8 mouse cellular contexts compared by ENCODE assay signal in the genomic region with DNA sequence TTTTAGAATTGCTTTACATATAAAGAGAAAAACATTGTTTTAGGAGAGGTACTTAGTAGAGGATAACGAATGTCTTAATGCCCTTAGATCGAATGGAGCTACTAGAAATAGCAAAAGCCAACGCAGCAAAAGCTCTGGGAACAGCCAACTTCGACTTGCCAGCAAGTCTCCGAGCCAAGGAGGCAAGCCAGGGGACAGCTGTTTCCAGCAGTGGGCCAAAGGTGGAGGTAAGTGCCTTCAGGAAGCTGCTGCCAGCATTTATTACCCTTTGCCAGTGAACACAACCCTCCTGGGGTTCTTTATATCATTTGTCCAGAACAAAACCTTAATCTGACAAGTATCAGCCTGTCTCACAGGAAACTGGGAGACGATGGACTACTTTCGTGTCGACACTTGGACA. TPM values are rescaled to one million over a fixed set of nuclear protein-coding genes. Genes with fewer than 3 reads are reported as not detected.
DNase-seq lines count a peak whose midpoint lies in the region; ATAC-seq and TF ChIP-seq lines count a peak whose summit lies in the region.

No protein-coding gene starts in this region.

- no peaks in the 10 kb centered on the region for H3K9me3 ChIP-seq in lung, postnatal 0 days (ENCODE audit: low read length)
- no peaks in the 10 kb centered on the region for H3K9me3 ChIP-seq in forebrain, embryonic 16.5 days (ENCODE audit: control insufficient read depth, low read length)
- H3K9me3 ChIP-seq in midbrain, embryonic 15.5 days, result no peaks in the 10 kb centered on the region

- no peak for TF ChIP-seq CTCF in lung, postnatal 0 days (IDR thresholded peaks at IDR 0.05)

- no peak overlapping the region for H3K27ac ChIP-seq in lung, postnatal 0 days (ENCODE audit: low read length)
- H3K27ac ChIP-seq in forebrain, embryonic 16.5 days (ENCODE audit: low read length), result no peak overlapping the region
- H3K27ac ChIP-seq in midbrain, embryonic 15.5 days, result no peak overlapping the region

- intact Hi-C loops in left cerebral cortex, postnatal 4 days (cut with DNase I), result no loop called here

- no peak for DNase-seq in lung, postnatal 0 days (ENCODE audit: low spot score)
- DNase-seq in lung, postnatal 14 days, result no peak
- peak; percentile 21 for DNase-seq in kidney, adult 18-20 months
- no peak for DNase-seq in cerebellum, adult 11-12 months
- DNase-seq in left cerebral cortex, postnatal 4 days, result no peak
- DNase-seq in spleen, postnatal 10 days (ENCODE audit: low spot score in 2 of 2), result no peak

- H3K4me3 ChIP-seq in lung, postnatal 0 days (ENCODE audit: low read depth, low read length), result peak overlapping the region; percentile 100
- H3K4me3 ChIP-seq in forebrain, embryonic 16.5 days (replicated peaks; ENCODE audit: low read length), result peak overlapping the region; percentile 28
- peak overlapping the region; percentile 68 for H3K4me3 ChIP-seq in midbrain, embryonic 15.5 days

- H3K27me3 ChIP-seq in lung, postnatal 0 days (replicated peaks; ENCODE audit: insufficient read depth, low read length), result no peaks in the 10 kb centered on the region
- H3K27me3 ChIP-seq in forebrain, embryonic 16.5 days (replicated peaks; ENCODE audit: control insufficient read depth, insufficient read depth, low read length), result no peaks in the 10 kb centered on the region
- H3K27me3 ChIP-seq in midbrain, embryonic 15.5 days (replicated peaks), result no peaks in the 10 kb centered on the region

- H3K36me3 ChIP-seq in lung, postnatal 0 days (ENCODE audit: insufficient read depth, low read length), result peaks cover 29% of the 10 kb centered on the region
- peaks cover 22% of the 10 kb centered on the region for H3K36me3 ChIP-seq in forebrain, embryonic 16.5 days (ENCODE audit: control insufficient read depth, insufficient read depth)
- peaks cover 33% of the 10 kb centered on the region for H3K36me3 ChIP-seq in midbrain, embryonic 15.5 days (replicated peaks)

- peak overlapping the region; percentile 69 for H3K4me2 ChIP-seq in lung, postnatal 0 days (replicated peaks; ENCODE audit: low read depth, low read length)
- peak overlapping the region; percentile 55 for H3K4me2 ChIP-seq in forebrain, embryonic 16.5 days (ENCODE audit: low read length)
- peak overlapping the region; percentile 87 for H3K4me2 ChIP-seq in midbrain, embryonic 15.5 days

- 44% methylated on average over 8 of the region's 8 CpGs for WGBS in lung, postnatal 0 days
- WGBS in forebrain, embryonic 16.5 days, result 63% methylated on average over 8 of the region's 8 CpGs
- 82% methylated on average over 8 of the region's 8 CpGs for WGBS in midbrain, embryonic 15.5 days

- 0 out of 2 replicates have a peak overlapping the region, but pooled peaks have one; percentile 99 for H3K9ac ChIP-seq in lung, postnatal 0 days (replicated peaks; ENCODE audit: low read depth)
- peak overlapping the region; percentile 12; the same call in 1 of the 2 replicates for H3K9ac ChIP-seq in forebrain, embryonic 16.5 days (replicated peaks; ENCODE audit: low read depth, low read length)
- peak overlapping the region; percentile 22; the same call in 1 of the 2 replicates for H3K9ac ChIP-seq in midbrain, embryonic 15.5 days

- TF ChIP-seq EP300 in lung, postnatal 0 days (IDR thresholded peaks at IDR 0.05), result no peak

- no peak for ATAC-seq in lung, postnatal 0 days
- no peak for ATAC-seq in forebrain, embryonic 16.5 days
- ATAC-seq in midbrain, embryonic 15.5 days (replicated peaks), result no peak

- peaks cover 7% of the 10 kb centered on the region; the same call in 1 of the 2 replicates for H3K4me1 ChIP-seq in lung, postnatal 0 days (ENCODE audit: insufficient read depth, low read depth, low read length)
- H3K4me1 ChIP-seq in forebrain, embryonic 16.5 days (replicated peaks; ENCODE audit: control insufficient read depth, insufficient read depth, low read length), result peaks cover 28% of the 10 kb centered on the region
- peaks cover 33% of the 10 kb centered on the region for H3K4me1 ChIP-seq in midbrain, embryonic 15.5 days

RNA-seq across cellular contexts. Expression of a gene that starts 1.8 kb away (rescaled TPM):
- 542 and 611 TPM in 2 replicates for polyA plus RNA-seq in lung, postnatal 0 days (2015; fragmentation: Nextera tagmentation; extraction: Ambion mirVana)
- polyA plus RNA-seq in forebrain, embryonic 16.5 days (2015; fragmentation: Nextera tagmentation; extraction: Ambion mirVana), result 644 and 645 TPM in 2 replicates
- polyA plus RNA-seq in midbrain, embryonic 15.5 days (2015; fragmentation: Nextera tagmentation; extraction: Ambion mirVana), result 559 and 566 TPM in 2 replicates
- 100 to 1,000 TPM; 231 to 238 TPM for total RNA-seq in left cerebral cortex, postnatal 4 days (2021)

RNA-seq across cellular contexts. Expression of a gene that starts 5.5 kb away (rescaled TPM):
- 118 and 132 TPM in 2 replicates for polyA plus RNA-seq in lung, postnatal 0 days (2015; fragmentation: Nextera tagmentation; extraction: Ambion mirVana)
- polyA plus RNA-seq in forebrain, embryonic 16.5 days (2015; fragmentation: Nextera tagmentation; extraction: Ambion mirVana), result 73.2 and 78.4 TPM in 2 replicates
- polyA plus RNA-seq in midbrain, embryonic 15.5 days (2015; fragmentation: Nextera tagmentation; extraction: Ambion mirVana), result 58.6 and 60.5 TPM in 2 replicates
- total RNA-seq in left cerebral cortex, postnatal 4 days (2021), result 10 to 100 TPM; 37.5 to 40.4 TPM

RNA-seq across cellular contexts. Expression of a gene that starts 10.4 kb away (rescaled TPM):
- polyA plus RNA-seq in lung, postnatal 0 days (2015; fragmentation: Nextera tagmentation; extraction: Ambion mirVana), result 271 and 296 TPM in 2 replicates
- polyA plus RNA-seq in forebrain, embryonic 16.5 days (2015; fragmentation: Nextera tagmentation; extraction: Ambion mirVana), result 201 and 205 TPM in 2 replicates
- 203 and 218 TPM in 2 replicates for polyA plus RNA-seq in midbrain, embryonic 15.5 days (2015; fragmentation: Nextera tagmentation; extraction: Ambion mirVana)
- 100 to 1,000 TPM; 117 to 120 TPM for total RNA-seq in left cerebral cortex, postnatal 4 days (2021)

Comparison
In these comparisons a context has a peak if more than half of its experiments do, and no peak if none do; other contexts are left out.
1. H3K4me3 ChIP-seq: peak in every context shown above with its lines; median percentile 100 in lung, postnatal 0 days; 68 in midbrain, embryonic 15.5 days; 28 in forebrain, embryonic 16.5 days.
2. H3K9ac ChIP-seq: peak in every context shown above with its lines; median percentile 99 in lung, postnatal 0 days; 22 in midbrain, embryonic 15.5 days; 12 in forebrain, embryonic 16.5 days.